Comparison of ENCODE assay signal across 9 mouse cellular contexts in genomic region chr12:32897199-32898120, GRCm38 (mm10). TPM values are rescaled to one million over a fixed set of nuclear protein-coding genes. Genes with fewer than 3 reads are reported as not detected.
DNase-seq lines count a peak whose midpoint lies in the region; ATAC-seq and TF ChIP-seq lines count a peak whose summit lies in the region.
"Had no signal": no experiment of that assay in that cellular context is flagged by ENCODE, and none has a peak within 500 bp of the region (broad histone marks: within the 10 kb centered on the region; RNA-seq: fewer than 3 reads in every experiment).

No protein-coding gene starts in this region.

- peak; percentile 62 for DNase-seq in ES-E14 (ENCODE audit: low read depth, low spot score)
- peak; percentile 89 for DNase-seq in cerebellum, adult 11 months
- DNase-seq in heart, postnatal 4 days: peak; percentile 93
- DNase-seq in layer of hippocampus, adult 18-20 months (ENCODE audit: low spot score in 2 of 2): peak; percentile 78 to 95
- DNase-seq in ovary, postnatal 10 days (ENCODE audit: low spot score): peak; percentile 82
- peak; percentile 87 for DNase-seq in thymus, adult 2 months

- H3K9ac ChIP-seq in ES-E14 (ENCODE audit: insufficient read depth, low read depth, low read length, poor library complexity, severe bottlenecking): no peak overlapping the region
- H3K9ac ChIP-seq in forebrain, embryonic 15.5 days (replicated peaks): no peak overlapping the region
- H3K9ac ChIP-seq in lung, embryonic 15.5 days: no peak overlapping the region
- H3K9ac ChIP-seq: limb, embryonic 15.5 days had no signal

- 49% methylated on average over 13 of the region's 13 CpGs for WGBS in forebrain, embryonic 15.5 days
- WGBS in lung, embryonic 15.5 days: 47% methylated on average over 13 of the region's 13 CpGs
- 52% methylated on average over 13 of the region's 13 CpGs for WGBS in thymus, adult 2 months

- no peak for TF ChIP-seq POLR2A in thymus, adult 2 months (IDR thresholded peaks at IDR 0.05; ENCODE audit: control insufficient read depth, extremely low read depth, insufficient read depth, low read length, poor library complexity)

- H3K4me3 ChIP-seq in ES-E14 (ENCODE audit: insufficient read depth in 1 of 2, low read depth in 1 of 2, low read length in 2 of 2, poor library complexity in 1 of 2, severe bottlenecking in 1 of 2): no peak overlapping the region
- no peak overlapping the region for H3K4me3 ChIP-seq in forebrain, embryonic 15.5 days
- no peak overlapping the region for H3K4me3 ChIP-seq in lung, embryonic 15.5 days
- no peak overlapping the region for H3K4me3 ChIP-seq in thymus, adult 2 months (ENCODE audit: control insufficient read depth, insufficient read depth, low read length)
- H3K4me3 ChIP-seq: limb, embryonic 15.5 days had no signal

- no peak overlapping the region for H3K27ac ChIP-seq in ES-E14 (ENCODE audit: insufficient read depth, low read depth, low read length, poor library complexity, severe bottlenecking)
- no peak overlapping the region for H3K27ac ChIP-seq in forebrain, embryonic 15.5 days (replicated peaks)
- H3K27ac ChIP-seq in lung, embryonic 15.5 days: no peak overlapping the region
- no peak overlapping the region for H3K27ac ChIP-seq in thymus, adult 2 months (ENCODE audit: control insufficient read depth, insufficient read depth, low read length)
- H3K27ac ChIP-seq: limb, embryonic 15.5 days had no signal

- H3K4me2 ChIP-seq in forebrain, embryonic 15.5 days (replicated peaks): no peak overlapping the region
- H3K4me2 ChIP-seq in lung, embryonic 15.5 days: no peak overlapping the region
- H3K4me2 ChIP-seq: limb, embryonic 15.5 days had no signal

- in situ Hi-C loops in ES-E14 (cut with MboI; ENCODE audit: low sequenced_read_pairs in 2 of 2, unreplicated experiment in 2 of 2): loop anchor here (5.0 to 25.0 kb wide), 2 partner anchors 260 kb away; no protein-coding TSS in a partner anchor

- peaks cover 0 to 3% of the 10 kb centered on the region in 2 experiments; a peak in 1 of 4 replicates for H3K4me1 ChIP-seq in ES-E14 (ENCODE audit: control insufficient read depth in 2 of 2, insufficient read depth in 2 of 2, low read length in 2 of 2, poor library complexity in 1 of 2)
- no peaks in the 10 kb centered on the region for H3K4me1 ChIP-seq in forebrain, embryonic 15.5 days
- H3K4me1 ChIP-seq in lung, embryonic 15.5 days: peaks cover 4% of the 10 kb centered on the region; the same call in 1 of the 2 replicates
- peaks cover 22% of the 10 kb centered on the region for H3K4me1 ChIP-seq in thymus, adult 2 months (replicated peaks; ENCODE audit: control insufficient read depth, insufficient read depth, low read length)
- H3K4me1 ChIP-seq: limb, embryonic 15.5 days had no signal

- H3K9me3 ChIP-seq in ES-E14 (ENCODE audit: control insufficient read depth, insufficient read depth, low read depth, low read length): no peaks in the 10 kb centered on the region
- H3K9me3 ChIP-seq in forebrain, embryonic 15.5 days: no peaks in the 10 kb centered on the region
- H3K9me3 ChIP-seq in lung, embryonic 15.5 days: no peaks in the 10 kb centered on the region
- H3K9me3 ChIP-seq: limb, embryonic 15.5 days had no signal

- no peaks in the 10 kb centered on the region for H3K36me3 ChIP-seq in ES-E14 (ENCODE audit: control insufficient read depth, insufficient read depth, low read length, poor library complexity, severe bottlenecking)
- no peaks in the 10 kb centered on the region for H3K36me3 ChIP-seq in forebrain, embryonic 15.5 days
- no peaks in the 10 kb centered on the region for H3K36me3 ChIP-seq in lung, embryonic 15.5 days
- no peaks in the 10 kb centered on the region for H3K36me3 ChIP-seq in thymus, adult 2 months (ENCODE audit: control insufficient read depth, insufficient read depth, low read length)
- H3K36me3 ChIP-seq: limb, embryonic 15.5 days had no signal

- 0 out of 2 replicates have a peak, but pooled peaks cover 3% of the 10 kb centered on the region for H3K27me3 ChIP-seq in forebrain, embryonic 15.5 days
- H3K27me3 ChIP-seq in lung, embryonic 15.5 days: no peaks in the 10 kb centered on the region
- no peaks in the 10 kb centered on the region for H3K27me3 ChIP-seq in thymus, adult 2 months (ENCODE audit: control insufficient read depth, insufficient read depth, low read length)
- H3K27me3 ChIP-seq: limb, embryonic 15.5 days had no signal

- TF ChIP-seq CTCF in thymus, adult 2 months (IDR thresholded peaks at IDR 0.05; ENCODE audit: borderline replicate concordance, control insufficient read depth, extremely low read depth, insufficient read depth, low read length, poor library complexity): peak; percentile 90

- peak; percentile 82 for ATAC-seq in forebrain, embryonic 15.5 days (replicated peaks)
- ATAC-seq in lung, embryonic 15.5 days (ENCODE audit: borderline replicate concordance, extremely low read depth, low FRiP score, low TSS enrichment): peak; percentile 56; the same call in 1 of the 2 replicates

TF ChIP-seq in ES-E14, 5 proteins besides CTCF, POLR2A, EP300 and RAD21:
- TF ChIP-seq ZC3H11A (IDR thresholded peaks at IDR 0.05; ENCODE audit: borderline replicate concordance, low read depth, low read length) (peak; percentile 59; the same call in 1 of the 2 replicates), CHD2 (IDR thresholded peaks at IDR 0.05; ENCODE audit: low read depth, low read length) (no peak)

RNA-seq across cellular contexts. Expression of gene Sypl, which starts 56.2 kb away (rescaled TPM):
- 26.5 and 29.2 TPM in 2 replicates for total RNA-seq in ES-E14 (2012; rRNA removed)
- polyA plus RNA-seq in forebrain, embryonic 15.5 days (2015; fragmentation: Nextera tagmentation; extraction: Ambion mirVana): 39.8 TPM in 2 replicates
- total RNA-seq in heart, postnatal 4 days (2021): 10 to 100 TPM; 83.3 to 87.0 TPM
- total RNA-seq in layer of hippocampus, adult 18-20 months (2021): 10 to 100 TPM; 44.9 to 45.8 TPM
- polyA plus RNA-seq in lung, embryonic 15.5 days (2015; fragmentation: Nextera tagmentation; extraction: Ambion mirVana): 156 and 164 TPM in 2 replicates
- polyA plus RNA-seq in thymus, adult 2 months (2012; rRNA removed): 44.8 and 62.4 TPM in 2 replicates
